Mouse (Mus musculus) midbrain, embryonic 10.5 days (tissue): ENCODE measurements around the gene Slc22a4. TPM values are rescaled to one million over a fixed set of nuclear protein-coding genes. Genes with fewer than 3 reads are reported as not detected.

ENCODE experiments used
- polyA plus RNA-seq: library from polyadenylated mRNA; unstranded; fragments of >200 nt; fragmentation: Nextera tagmentation; extraction: Ambion mirVana; gene quantifications from 2 replicates; pipeline ENCODE4 v1.2.1, GENCODE M21; 2016

The Slc22a4 gene
- polyA plus RNA-seq, 1 experiment from 2014 or later: 1.3 TPM

Other genes starting within 250 kb of the Slc22a4 start
- gene Gm12216, start 168.8 kb downstream of the Slc22a4 start, polyA plus RNA-seq: 0.22 TPM in 1 of 2 replicates, not detected in the other
- 7.2 and 7.7 TPM in 2 replicates for gene Slc22a5, start 136.4 kb downstream of the Slc22a4 start, polyA plus RNA-seq
- 2.4 and 2.9 TPM in 2 replicates for gene Slc22a21, start 47.8 kb downstream of the Slc22a4 start, polyA plus RNA-seq
- gene Pdlim4, start 40.9 kb upstream of the Slc22a4 start, polyA plus RNA-seq: 52.4 and 57.4 TPM in 2 replicates
- gene P4ha2, start 72.0 kb upstream of the Slc22a4 start, polyA plus RNA-seq: 25.0 and 25.2 TPM in 2 replicates
- gene Csf2, start 221.6 kb upstream of the Slc22a4 start, polyA plus RNA-seq: not detected in 2 replicates
- gene Il3, start 239.2 kb upstream of the Slc22a4 start, polyA plus RNA-seq: not detected in 2 replicates